Mouse (Mus musculus) thymus, adult 18-20 months (tissue): ENCODE results near the gene Ankrd36.
A peak's percentile ranks its signal among the peaks of the same experiment; 100 is the strongest.

Source experiments
- DNase-seq, 2 experiments: peaks; one replicate each; pipeline ENCODE4 v3.0.0; 2022; ENCODE audit warnings: mixed read lengths in 2 of 2

Gene Ankrd36

DNA sequence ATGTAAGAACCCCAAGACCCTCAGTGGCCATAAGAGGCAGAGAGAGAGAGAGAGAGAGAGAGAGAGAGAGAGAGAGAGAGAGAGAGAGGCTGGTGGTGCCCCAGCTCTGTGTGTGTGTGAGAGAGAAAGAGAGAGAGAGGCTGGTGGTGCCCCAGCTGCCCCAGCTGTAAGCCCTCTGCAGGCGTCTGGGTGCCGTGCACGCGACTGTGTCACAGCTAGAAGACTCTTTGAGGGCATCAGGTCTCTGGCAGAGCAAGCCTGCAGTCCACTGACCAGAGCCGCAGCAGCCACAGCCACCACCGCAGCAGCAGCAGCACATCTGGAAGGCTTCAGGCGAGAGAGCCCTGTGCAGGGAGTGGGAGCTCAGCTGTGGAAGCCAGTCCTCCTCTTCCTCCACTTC is 114.8 kb downstream of the Ankrd36 start:
- DNase-seq, result no peak

DNA sequence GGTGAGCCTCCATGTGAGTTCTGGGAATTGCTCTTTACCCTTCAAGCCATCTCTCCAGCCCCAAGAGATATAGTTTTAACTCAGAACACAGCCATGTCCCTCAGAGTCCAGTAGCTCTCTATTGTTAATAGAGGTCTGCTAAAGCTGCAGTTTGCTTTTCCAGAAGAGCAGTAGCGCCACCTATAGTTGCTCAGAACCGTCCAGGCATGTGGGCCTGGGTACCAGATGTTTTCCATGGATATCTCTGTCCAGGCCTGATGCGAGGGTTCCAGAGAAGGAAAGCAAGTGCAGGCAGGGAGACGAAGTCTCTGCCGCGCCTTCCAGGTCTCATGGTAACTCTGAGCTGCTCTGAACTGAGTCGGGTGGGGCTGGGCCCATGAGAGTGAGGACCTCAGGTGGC is 122.3 kb downstream of the Ankrd36 start:
- DNase-seq, result no peak

DNA sequence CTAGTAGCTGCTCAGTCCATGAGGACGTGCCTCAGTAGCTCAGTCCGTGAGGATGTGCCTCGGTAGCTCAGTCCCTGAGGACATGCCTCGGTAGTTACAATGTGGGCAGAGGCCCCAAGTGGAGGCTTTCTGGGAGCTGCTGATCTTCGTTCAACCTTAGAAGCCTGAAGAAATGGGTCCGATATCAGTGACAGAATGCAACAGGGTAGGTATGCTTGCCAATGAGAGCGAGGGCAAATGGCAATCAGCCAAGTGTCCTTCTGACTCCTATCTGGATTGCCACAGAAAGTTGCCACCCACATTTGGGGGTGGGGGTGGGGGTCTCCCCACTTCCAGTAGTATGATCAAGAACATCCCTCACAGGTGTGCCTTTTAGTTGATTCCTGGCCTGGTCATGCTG is 131.3 kb downstream of the Ankrd36 start:
- no peak for DNase-seq

DNA sequence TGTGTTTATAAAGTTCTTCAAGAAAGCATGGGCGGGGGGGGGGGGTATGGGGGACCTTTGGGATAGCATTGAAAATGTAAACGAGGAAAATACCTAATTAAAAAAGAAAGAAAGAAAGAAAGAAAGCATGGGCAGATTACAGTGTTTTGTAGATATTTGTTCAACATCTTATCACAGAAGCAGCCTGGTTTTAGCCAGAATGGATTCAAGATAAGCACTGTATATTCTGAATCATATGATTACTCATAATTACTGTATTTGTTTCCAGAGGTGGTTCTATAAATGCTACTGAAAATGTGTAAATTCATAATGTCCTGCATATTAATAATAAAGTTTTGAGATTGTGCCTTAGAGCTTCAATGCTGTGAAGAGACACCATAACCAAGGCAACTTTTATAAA is 131.8 kb downstream of the Ankrd36 start:
- DNase-seq, result no peak

DNA sequence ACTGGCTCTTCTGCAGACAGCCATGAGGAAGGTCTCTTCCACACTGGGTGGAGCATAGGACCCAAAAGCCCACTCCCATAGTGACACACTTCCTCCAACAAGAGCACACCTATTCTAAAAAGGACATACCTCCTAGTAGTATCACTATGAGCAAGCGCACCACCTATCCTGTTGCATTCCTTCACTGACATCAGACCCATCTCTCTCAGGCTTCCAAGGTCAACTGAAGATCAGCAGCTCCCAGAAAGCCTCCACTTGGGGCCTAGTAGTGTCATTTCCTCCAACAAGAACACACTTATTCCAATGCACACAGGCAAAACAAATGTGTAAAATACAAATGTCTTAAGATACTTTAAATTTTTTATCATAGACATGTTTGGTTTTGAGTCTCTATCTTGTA is 132.3 kb downstream of the Ankrd36 start:
- DNase-seq, result no peak

DNA sequence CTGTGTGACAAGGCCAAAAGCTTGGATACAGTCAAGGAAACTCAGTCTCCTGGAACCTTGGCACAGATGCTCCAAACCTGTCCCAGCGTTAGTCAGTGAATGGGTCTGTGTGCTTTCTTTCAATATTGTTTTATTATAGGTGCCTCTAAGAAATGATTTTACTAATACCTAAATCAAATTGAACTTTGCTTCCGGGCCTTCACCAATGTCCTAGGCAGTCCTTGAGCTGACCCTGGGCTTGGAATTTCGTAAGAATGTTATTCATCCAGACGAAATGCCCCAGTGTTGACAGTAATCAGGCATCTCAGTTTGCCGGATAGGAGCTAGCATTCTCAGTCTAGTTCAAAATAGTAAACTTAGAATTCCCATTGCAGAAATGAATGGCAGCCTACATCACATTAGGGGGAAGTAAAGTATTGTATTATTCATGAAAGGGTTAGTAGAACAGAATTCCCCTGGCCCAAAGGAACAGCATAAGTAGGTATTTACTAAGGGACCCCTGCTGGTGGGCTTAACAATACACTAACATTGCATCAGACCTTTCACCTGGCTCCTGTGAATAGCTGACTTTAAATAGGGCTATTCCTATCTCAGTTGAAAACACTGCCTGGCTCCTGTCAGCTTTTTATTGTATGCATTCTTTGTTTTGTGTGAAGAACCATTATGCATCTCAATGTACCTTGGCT is 132.9 kb downstream of the Ankrd36 start:
- DNase-seq, result no peak

DNA sequence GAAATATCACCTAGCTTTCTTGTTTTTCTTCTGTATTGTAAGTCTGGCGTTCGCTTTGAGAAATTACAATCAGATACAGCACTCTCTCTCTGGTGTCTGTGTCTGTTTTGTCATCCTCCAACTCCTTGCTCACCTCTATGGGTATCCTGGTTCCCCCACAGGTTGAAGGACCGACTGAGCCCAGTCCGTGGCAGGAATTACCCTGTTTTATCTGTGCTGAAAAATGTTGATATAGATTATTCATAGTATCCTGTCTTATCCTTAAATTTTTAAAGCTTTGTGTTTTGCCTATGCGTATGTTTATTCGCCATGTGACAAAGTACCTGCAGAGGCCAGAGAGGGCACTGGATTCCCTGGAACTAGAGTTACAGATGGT is 133.5 kb downstream of the Ankrd36 start:
- no peak for DNase-seq

DNA sequence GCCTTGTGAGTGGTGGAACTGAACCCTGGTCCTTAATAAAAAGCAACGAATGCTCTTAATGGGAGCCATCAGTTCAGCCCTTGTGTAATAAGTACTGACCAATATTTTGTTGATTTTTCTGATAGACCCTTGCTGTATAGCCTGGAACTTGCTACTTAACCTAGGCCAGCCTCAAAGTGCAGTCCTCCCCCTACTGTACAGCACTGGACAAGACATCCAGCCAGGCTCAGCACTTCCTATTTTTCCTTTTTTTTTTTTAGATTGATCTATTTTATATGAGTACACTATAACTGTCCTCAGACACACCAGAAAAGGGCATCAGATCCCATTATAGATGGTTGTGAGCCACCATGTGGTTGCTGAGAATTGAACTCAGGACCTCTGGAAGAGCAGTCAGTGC is 133.9 kb downstream of the Ankrd36 start:
- no peak for DNase-seq

DNA sequence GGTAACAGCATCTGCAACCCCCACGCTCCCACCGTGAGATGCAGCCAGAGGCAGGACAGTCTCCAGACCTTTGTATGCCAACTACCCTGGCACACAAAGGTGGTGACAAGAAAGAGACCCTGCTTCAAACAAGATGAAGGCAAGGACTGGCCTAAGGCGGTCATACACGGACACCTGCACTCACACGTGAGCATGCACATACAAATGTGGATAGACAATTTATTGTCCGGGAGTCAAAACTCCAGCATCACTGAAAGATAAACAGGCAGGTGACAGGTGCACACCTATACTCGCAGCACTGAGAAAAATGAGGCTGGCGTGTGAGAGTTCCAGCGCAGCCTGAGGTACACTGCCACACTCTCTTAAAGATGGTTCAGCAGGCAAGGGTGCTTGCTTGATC is 136.5 kb downstream of the Ankrd36 start:
- DNase-seq, result no peak

DNA sequence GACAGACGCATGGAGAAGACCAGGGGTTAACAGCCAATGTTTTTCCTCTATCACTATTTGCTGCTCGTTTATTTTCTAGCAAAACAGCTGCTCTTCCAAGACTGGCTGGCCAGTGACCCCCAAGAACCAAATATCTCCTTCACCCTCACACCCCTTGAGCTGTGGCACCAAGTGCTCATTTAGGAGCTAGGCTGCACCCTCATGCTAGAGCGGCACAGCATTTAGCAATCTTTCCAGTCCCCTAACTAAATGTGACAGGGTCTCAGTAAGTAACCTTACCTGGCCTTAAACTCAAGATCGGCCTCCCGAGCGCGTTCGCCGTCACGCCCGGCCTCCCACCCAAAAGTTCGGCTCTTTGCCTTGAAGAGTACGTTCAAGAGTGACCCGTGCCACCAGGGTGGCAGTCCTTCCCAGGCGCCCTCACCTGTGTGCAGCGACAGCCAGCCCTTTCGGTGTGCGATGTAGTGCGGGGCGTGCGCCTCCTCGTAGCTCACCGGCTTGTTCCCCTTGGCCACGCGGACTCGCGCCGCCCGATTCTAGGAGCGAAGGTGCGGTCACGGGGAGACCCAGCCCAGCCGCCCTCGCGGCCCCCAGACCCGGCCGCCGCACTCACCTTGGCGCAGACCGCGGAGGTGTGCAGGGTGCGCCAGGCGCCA is 137.5 kb downstream of the Ankrd36 start:
- peak; percentile 22 to 41 for DNase-seq

DNA sequence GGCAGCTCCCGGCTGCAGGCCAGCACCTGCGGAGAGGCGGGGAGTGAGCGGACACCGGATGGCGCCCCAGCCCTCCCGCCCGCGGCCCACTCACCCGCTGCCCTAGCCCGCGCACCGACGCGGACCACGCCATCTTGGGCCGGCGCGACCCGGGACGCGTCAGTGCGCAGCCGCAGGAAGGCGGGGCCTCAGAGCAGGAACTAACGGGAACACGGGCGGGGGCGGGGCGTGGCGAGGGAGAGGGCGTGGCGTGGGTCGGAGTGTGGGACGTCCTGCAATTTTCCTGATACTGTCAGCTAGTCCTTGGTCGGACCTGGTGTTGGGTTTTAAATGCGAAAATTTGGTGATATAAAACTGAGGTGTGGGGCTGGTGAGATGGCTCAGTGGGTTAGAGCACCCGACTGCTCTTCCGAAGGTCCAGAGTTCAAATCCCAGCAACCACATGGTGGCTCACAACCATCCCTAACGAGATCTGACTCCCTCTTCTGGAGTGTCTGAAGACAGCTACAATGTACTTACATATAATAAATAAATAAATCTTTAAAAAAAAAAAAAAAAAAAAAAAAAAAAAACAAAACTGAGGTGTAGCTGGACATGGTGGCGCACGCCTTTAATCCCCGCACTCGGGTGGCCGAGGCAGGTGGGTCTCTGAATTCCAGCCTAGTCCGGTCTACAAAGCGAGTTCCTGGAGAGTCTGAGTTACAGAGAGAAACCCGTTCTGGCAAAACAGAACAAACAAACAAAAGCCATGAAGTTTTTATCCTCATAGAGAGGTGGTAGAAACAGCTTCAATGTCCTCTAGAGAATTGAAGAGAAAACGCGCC is 138.3 kb downstream of the Ankrd36 start:
- peak; percentile 76 for DNase-seq

DNA sequence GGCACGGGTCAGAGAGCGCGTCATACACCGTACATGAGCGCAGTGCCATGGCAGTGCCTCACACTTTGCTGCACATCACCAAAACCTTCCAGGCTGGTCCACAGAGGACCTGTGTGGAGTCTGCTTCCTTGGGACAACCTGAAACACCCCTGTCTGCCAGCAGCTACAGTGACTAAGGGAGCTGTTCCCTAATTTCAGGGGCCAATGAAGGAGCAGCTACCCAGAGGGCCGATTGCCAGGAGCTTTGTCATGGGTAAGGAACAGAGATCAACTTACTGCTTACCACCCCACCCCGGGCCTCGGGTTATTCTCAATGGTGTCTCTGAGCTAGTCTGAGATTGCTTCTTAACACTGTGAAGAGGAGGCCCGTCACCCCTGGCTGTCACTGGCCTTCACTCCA is 145.7 kb downstream of the Ankrd36 start:
- no peak for DNase-seq

DNA sequence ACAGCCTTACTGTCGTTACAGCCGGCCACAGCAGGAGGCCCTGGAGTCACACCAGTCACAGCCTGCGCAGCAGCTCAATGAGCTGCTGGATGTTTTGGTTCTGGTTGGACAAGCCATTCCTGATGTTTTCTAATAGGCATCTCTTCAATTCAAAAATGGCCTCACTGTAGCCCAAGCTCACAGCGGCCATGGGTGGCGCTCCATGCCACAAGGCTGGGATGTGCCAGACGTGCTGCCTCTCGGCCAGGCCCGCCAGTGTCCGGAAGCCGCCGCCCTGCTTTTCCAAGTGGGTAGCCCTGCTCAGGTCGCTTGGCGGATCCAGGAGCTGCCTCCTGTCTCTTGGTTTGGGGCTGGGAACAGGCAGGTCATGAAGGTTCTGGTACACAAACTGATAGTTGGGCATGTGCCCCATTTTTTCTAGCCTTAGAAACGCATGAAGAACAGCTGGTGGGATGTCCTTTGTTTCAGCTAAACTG is 146.2 kb downstream of the Ankrd36 start, which contains the start of gene Mrps24:
Mrps24 (minus strand) TSS at position 51 of the 476 bp plus-strand sequence.
- no peak for DNase-seq

DNA sequence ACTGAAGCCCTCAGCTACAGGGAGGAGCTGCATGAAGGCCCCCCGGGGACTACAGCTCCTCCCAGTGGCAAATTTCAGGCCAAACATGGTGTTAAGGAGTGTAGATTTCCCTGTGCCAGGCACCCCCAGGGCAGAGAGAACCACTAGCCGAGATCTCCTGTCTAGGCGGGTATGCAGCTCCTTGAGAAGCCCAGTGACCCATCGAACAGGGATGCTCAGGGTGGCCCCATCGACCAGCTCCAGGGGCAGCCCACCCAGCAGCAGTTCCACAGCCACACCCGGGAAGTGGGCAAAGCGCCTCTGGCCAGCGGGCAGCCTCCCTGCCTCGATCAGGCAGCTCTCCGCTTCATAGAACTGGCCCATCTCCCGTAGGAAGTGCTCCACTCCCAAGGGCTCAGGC is 146.8 kb downstream of the Ankrd36 start:
- DNase-seq, result no peak

DNA sequence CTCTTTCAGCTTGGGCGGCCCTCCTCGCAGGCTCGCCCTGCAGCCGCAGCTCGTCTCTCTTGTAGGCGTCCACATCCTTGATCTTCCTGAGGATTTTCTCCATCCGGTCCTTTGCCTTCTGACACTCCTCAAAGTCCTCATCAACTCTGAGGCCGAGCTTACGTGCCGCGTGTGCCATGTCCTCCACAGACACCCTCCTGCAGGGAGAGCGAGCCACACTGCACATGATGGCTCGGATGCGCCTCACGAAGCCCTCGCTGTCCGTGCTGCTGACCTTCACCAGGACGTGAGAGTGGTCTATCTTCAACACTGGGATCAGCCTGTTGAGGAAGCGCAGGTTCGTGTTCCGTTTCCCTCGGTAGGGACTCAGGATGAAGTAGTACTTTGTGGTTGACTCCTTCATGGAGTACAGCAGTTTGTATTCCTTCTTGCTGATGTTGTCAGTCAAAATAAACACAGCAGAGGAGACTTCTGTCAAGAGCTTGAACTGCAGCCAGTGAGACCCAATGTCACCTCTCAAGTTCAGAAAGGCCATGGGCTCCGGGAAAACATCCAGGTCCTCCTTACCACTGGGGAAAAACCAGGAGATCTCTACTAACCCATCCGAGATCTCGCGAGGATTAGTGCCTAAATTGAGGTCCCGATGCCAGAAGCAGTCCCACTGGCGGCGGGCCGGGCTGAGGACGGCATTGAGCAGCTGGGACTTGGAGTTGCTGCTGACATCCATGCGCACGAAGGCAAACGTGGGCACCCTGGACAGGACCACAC is 147.6 kb downstream of the Ankrd36 start:
- no peak for DNase-seq

DNA sequence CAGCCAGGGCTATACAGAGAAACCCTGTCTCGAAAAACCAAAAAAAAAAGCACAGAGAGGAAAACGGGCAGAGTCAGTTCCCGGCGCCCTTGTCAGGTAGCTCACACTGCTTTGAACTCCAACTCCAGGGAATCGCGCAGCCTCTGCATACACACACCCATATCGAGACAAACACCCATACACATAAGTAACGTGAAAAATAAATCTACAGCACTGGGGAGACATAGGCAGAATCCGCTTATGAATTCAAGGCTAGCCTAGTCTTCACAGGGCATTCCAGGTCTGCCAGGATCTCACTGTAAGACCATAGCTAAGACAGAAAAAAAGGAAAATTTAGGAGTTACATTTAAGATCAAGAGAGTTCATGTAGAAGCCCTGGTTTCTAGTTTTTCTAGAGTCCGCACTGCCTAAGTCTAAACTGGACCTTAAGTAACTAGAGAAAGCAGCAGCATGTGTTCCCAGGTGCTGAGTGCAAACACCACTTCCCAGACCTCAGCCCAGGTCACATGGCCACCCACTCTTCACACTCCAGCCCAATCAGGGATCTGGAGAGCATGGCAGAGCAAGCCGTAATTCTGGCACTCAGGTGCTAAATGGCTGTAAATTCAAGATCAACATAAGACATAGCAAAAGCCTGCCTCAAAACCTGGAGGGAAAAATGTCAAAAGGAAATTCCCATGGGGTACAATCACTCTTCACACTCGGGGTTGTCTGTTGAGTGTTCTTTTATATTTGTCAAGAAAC is 149.3 kb downstream of the Ankrd36 start:
- DNase-seq, result no peak

DNA sequence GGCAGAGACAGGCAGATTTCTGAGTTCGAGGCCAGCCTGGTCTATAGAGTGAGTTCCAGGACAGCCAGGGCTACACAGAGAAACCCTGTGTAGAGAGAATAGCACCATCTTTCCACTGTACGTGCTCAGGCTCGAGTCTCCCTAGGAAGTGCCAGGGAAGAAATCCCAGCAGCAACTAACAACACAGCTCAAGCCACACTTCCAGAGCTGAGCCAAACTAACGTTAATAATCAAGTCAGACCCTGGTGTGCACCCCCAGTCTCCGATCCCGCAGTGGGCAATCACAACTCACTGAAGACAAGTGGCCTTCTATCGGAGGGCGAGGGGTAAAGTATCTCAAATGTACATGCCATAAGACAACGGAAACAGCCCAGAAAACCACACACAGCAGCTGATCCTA is 160.1 kb downstream of the Ankrd36 start:
- DNase-seq, result no peak

DNA sequence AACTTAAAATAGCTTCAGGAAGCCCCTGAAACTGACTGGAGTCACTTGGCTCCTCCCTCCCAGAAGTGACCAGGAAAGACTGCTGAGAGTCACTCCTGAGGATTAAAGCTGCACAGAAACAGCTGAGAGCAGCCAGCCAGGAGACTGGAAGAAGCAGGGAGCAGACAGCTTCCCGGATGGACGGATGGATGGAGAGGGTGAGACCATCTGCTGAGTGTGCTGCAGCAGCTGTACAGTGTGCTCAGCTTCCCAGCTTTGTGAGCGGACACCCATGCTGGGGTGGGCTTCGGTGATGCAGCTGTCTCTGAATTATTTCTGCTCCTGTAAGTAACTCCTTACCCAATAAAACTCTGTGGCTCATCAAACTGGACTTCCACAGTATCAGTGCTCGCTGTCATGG is 162.9 kb downstream of the Ankrd36 start:
- DNase-seq, result no peak

DNA sequence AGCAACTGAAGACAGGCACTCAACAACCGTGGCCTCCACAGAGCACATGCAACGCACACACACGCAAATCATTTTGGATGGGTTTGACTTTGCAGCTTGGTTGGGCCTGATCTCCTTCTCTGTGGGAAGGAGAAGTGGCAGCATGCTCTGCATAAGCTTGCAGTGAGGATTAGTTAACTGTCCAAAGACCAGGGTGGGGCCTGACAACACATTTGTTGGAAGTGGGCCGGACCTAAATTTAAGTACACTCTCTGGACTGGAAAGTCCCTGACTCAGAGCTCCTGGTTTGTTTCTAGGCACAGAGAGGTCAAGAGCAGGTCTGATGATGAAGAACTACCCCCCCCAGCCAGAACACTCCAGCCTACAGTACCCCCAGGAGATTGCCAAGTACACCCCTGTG is 164.8 kb downstream of the Ankrd36 start:
- DNase-seq, result no peak

DNA sequence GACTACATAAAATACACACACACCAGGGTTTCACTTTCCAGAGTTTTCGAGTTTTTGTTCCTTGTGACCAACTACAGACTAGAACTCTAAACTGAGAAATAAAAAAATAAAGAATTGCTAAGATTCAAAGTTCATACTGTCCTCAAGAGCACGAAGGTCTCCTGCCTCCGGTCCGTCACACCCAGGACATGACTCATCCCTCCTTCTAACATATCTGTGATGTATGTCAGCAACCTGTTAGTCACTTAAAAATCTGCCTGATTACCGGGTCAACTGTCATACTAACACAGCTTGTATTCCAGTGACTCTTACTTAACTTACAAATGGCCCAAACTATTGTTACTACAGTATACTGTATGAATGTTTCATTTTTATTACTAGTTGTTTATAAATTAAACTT is 167.7 kb downstream of the Ankrd36 start:
- DNase-seq, result no peak
